Mouse (Mus musculus) urinary bladder, postnatal 36 days (tissue): ENCODE results near the gene Creg2.

Source experiments
- DNase-seq, 2 experiments: peaks; one replicate each; pipeline ENCODE4 v3.0.0; 2022; ENCODE audit warnings: low spot score in 2 of 2, mixed read lengths in 1 of 2

Creg2 gene

GRCm38 (mm10) chr1:39650435-39651240 is 636 bp downstream of the Creg2 start:
- DNase-seq, result peak; percentile 22 to 25

DNA sequence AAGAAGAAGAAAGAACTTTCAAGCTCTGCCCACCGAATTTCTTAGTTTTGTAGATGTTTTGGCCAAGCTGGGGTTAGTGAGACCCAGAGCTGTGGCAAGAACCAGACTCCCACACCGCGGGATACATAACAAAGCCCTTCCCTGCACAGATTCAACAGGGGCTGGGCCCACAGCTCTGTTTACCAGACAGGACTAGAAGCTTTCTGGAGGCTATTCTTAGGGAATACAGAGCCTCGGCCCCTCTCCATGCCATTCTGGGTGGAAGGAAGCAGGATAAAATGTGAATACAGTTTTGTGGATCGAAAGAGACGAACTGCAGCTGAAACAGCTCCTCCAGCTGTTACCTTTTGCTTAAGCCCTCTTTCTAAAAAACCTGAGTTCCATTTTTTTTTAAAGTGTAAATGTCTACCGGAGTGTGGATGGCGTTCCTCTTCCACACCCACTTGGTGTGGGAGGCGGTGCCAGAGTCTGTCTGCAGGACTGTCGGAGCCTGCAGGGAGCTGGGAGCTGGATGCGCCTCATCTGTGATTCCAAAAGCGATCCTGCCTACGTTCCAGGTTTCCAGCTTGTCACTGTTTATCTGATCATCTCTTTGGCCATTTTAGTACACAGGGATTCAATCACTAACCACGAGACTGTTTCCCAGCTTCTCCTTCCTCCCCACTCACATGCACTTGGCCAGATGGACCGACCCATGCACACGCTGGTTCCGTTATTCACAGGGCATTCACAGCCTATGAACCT is 1.4 kb downstream of the Creg2 start:
- DNase-seq, result no peak

GRCm38 (mm10) chr1:39648584-39648983 is 2.7 kb downstream of the Creg2 start:
- DNase-seq, result no peak

GRCm38 (mm10) chr1:39645905-39646759 is 5.1 kb downstream of the Creg2 start:
- no peak for DNase-seq

DNA sequence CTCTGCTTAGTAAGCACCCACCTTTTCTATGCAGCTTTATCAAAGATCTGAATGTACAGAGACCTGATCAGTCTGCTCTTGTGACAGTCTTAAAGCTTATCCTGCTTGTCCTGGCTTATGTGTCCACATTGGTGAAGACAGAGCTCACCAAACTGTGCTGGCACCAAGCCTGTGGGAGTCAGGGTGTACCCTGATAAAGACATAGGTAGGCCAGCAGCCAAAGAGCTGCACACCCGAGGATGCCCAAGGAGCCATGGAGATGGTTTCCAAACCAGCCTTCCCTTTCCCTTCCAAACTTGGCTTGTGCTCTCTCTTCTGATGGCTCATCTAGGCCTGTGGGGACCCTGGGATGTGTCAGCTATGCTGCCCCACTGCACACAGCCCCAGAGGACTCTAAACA is 6.9 kb downstream of the Creg2 start:
- DNase-seq, result no peak

DNA sequence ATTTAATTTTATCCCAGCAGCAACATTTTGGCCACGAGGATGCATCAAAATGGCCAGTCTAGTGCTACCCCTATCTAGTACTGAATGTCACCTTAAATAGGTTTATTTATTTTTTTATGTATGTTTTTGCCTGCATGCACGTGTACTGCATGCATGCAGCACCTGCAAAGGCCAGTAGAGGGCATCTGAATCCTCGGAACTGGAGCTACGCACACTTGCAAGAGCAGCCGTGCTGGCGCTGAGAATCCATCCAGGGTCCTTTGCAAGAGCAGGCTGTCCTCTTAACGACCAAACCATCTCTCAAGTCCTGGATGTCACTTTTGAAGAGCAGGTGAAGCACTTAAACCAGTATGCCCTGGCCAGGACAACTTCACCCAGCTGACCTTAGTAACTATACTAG is 9.6 kb downstream of the Creg2 start:
- DNase-seq, result no peak

DNA sequence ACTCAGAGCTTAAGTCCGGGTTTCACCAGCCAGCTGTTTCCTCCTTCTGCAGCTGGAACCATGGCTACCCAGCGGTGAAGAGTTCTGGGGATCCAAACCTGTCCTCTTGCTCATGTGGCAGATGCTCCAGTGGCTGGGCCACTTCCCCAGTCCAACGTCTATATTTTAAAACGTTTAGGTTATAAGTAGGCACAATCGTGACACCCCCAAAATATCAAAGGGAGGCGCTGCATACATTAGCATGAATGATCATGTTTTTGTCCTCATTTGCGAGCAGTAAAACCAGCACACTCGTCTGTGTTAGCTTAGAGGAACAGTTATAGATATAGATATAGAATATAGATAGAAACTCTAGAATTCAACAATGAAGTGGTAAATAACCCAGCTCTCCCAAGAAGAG is 14.1 kb downstream of the Creg2 start:
- no peak for DNase-seq

DNA sequence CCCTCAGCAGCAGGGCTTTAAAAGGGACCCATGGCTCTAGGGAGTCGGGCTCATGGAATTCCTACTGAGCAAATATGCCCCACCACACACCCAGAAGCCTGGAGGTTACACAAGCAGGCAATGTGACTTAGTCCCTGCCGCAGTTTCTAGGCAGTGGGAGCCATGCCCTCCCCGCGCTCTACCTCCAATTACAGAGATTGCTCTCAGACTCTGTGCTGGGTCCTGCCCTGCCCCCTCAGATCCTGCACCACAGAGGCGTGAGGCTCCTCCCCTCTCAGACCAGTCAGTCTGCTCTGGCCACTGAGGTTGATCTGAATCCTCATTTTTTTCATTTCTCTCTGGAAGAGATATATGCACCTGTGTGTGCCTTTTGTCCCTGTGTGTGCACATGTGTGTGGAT is 14.6 kb downstream of the Creg2 start:
- DNase-seq, result no peak

DNA sequence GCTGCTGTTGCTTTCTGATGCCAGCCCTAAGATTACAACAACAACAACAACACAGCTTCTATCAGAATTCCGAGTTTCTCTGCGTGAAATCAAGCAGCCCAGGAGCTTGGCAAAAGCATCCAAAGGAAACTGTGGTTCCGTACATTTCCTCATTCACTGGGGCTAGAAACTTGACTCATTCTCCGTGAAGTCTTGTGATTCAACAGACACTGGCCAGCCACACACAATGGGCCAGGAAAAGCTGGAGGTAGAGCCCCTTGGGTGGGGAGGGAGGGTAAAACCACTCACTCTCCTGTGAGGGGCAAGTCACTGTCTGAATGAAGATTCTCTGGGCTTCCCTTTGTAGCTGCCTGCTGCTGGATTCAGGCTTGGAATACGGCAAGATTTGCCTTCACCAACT is 15.1 kb downstream of the Creg2 start:
- DNase-seq, result no peak

DNA sequence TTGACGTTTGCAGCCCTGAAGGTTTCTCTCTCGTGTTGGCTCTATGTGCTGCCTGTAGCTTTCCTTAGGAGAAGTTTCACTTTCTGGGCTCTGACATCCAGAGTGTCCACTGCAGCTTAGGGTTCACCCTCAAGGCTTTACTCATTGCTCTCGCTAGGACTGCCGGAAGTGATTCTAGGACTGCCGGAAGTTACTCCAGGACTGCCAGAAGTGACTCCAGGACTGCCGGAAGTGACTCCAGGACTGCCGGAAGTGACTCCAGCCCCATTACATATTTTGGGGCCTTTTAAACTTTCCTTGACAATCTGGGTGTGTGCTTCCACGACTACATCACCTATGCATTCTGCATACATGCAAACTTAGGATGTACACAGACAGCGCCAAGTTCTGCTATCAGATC is 22.7 kb downstream of the Creg2 start:
- DNase-seq, result no peak

- no peak for DNase-seq
These were observed 25.8 kb downstream of the Creg2 start for GRCm38 (mm10) chr1:39625491-39625890.

DNA sequence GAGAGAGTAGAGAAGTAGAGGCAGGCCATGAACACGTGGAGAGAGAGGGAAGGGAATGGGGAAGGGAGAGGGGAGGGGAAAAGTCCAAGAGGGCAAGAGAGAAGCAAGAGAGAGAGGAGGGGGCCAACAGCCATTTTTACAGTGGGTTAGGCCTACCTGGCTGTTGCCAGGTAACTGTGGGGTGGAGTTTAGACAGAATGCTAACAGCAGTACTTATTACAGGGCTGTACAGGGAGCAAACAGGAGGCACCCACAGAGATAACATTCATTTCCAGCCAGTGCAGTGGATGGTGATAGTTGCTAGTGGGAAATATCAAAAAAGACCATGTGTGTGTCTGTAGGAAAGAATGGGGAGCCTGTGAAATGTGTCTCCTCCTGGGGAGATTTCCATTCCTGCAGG is 27.5 kb downstream of the Creg2 start:
- DNase-seq, result no peak

GRCm38 (mm10) chr1:39623106-39623505 is 28.2 kb downstream of the Creg2 start:
- DNase-seq, result no peak

GRCm38 (mm10) chr1:39618524-39618923 is 32.8 kb downstream of the Creg2 start:
- no peak for DNase-seq

GRCm38 (mm10) chr1:39615526-39615925 is 35.7 kb downstream of the Creg2 start:
- DNase-seq, result no peak

DNA sequence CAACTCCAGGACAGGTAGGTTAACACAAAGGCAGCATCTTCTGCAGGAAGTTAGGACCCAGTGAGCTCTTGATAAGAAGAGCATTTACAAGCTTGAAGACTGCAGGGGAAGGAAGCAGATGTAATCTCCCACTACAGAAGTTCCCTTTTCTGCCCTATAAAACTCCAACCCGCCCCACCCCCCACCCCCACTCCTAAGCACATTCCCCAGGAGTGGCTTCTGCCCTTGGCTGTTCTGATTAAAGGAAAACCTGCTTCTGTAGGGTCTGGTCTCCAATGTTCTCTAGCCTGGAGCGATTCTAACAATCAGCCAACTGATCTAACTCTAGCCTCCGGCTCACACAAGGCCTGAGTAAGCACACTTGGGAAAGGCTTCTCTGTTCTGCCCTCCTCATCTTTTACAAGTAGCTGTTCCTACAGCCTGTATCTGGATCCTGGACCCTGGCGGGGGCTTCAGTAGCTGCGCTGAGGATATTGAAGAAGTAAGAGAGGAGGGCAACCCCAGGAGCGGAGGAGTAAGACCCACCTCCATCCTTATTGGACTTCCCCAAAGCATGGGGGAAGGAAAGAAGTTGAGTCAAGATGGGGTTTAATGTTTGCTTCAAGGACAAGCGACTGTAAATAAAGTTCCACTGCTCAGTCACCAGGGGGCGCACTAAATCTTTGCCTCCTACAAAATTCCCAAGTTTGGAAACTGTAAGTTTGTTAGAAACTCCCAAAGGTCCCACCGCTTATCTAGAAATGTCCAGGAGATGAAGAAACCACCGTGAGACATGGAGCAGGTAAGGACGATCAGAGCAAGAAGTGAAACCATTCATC is 36.6 kb downstream of the Creg2 start:
- DNase-seq, result peak; percentile 23 to 28

- no peak for DNase-seq
These were observed 38.2 kb downstream of the Creg2 start for GRCm38 (mm10) chr1:39613061-39613460.

- DNase-seq, result no peak
These were observed 38.8 kb downstream of the Creg2 start for GRCm38 (mm10) chr1:39612491-39612890.

DNA sequence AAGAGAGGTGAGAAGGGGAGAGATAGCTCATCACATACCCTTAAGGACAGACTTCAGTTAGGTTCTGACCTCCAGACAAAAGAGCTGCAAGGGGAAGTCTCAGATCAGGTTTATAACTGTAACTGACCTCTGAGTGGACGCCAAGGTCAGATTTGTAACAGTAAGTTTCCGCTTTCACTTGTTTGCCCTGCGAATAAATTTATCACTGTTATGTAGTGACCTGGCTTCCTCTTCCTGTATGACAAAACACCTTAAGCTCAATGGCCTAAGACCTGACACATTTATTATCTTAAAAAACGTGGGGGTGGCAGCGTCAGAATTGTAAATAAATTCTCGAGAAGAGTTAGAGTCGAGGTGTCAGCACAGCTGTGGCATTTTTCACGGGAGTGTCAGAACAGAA is 42.7 kb downstream of the Creg2 start:
- DNase-seq, result no peak

DNA sequence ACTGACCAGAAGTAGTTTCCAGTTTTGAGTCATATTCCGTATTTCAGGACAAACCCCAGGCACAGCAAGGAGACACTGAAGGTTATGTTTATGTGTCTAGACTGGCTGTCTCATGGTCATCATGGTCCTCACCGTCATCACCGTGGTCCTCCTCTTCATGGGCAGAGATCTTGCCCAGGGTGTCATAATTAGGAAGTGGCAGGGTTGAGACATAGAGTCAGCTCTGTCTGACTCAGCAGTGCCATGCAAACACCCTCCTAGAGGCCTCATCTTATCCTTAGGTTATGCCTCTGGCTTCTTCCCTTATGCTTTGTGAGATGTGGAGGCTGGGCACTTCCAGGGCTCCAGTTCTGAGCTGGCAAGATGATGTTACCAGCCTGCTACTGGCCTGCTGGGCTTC is 48.8 kb downstream of the Creg2 start:
- no peak for DNase-seq

GRCm38 (mm10) chr1:39598726-39599125 is 52.5 kb downstream of the Creg2 start:
- DNase-seq, result no peak
